Mouse (Mus musculus): ENCODE results near the gene Syce2. TPM values are rescaled to one million over a fixed set of nuclear protein-coding genes. Genes with fewer than 3 reads are reported as not detected.

Gene Syce2
- polyA plus RNA-seq, 1 experiment from 2014 or later = 51.1 TPM

- Histone ChIP-seq H3K9me3 (ENCODE audit: control insufficient read depth, low read length) (no peaks in the 10 kb centered on the region), H3K9ac (ENCODE audit: low read depth, low read length) (no peak overlapping the region; the same call in 1 of the 2 replicates), H3K4me1 (replicated peaks; ENCODE audit: control insufficient read depth, insufficient read depth, low read length) (peaks cover 14% of the 10 kb centered on the region), H3K4me3 (ENCODE audit: low read depth, low read length) (peak overlapping the region; percentile 63; the same call in 1 of the 2 replicates), H3K36me3 (ENCODE audit: control insufficient read depth, insufficient read depth, low read length) (no peaks in the 10 kb centered on the region), H3K27me3 (ENCODE audit: control insufficient read depth, insufficient read depth, low read length) (peaks cover 43% of the 10 kb centered on the region), H3K27ac (ENCODE audit: low read depth, low read length) (no peak overlapping the region), H3K4me2 (replicated peaks; ENCODE audit: low read depth, low read length) (peak overlapping the region; percentile 90)
- ATAC-seq (ENCODE audit: low FRiP score) = peak; percentile 74
- peak; percentile 89 for DNase-seq (ENCODE audit: low spot score)
- 1% methylated on average over 15 of the region's 15 CpGs for WGBS
These were observed 62.9 kb downstream of the Syce2 start for GRCm38 (mm10) chr8:84934860-84935259.

- Histone ChIP-seq H3K9me3 (ENCODE audit: control insufficient read depth, low read length) (no peaks in the 10 kb centered on the region), H3K4me2 (replicated peaks; ENCODE audit: low read depth, low read length) (peak overlapping the region; percentile 90), H3K9ac (ENCODE audit: low read depth, low read length) (no peak overlapping the region; the same call in none of the 2 replicates), H3K4me1 (replicated peaks; ENCODE audit: control insufficient read depth, insufficient read depth, low read length) (peaks cover 14% of the 10 kb centered on the region), H3K4me3 (ENCODE audit: low read depth, low read length) (peak overlapping the region; percentile 63), H3K36me3 (ENCODE audit: control insufficient read depth, insufficient read depth, low read length) (no peaks in the 10 kb centered on the region), H3K27me3 (ENCODE audit: control insufficient read depth, insufficient read depth, low read length) (peaks cover 37% of the 10 kb centered on the region), H3K27ac (ENCODE audit: low read depth, low read length) (0 out of 2 replicates have a peak overlapping the region, but pooled peaks have one; percentile 20)
- WGBS = 4% methylated on average over 14 of the region's 14 CpGs
- ATAC-seq (ENCODE audit: low FRiP score) (peak; percentile 7), DNase-seq (ENCODE audit: low spot score) (peak; percentile 50)
These were observed 63.6 kb downstream of the Syce2 start for GRCm38 (mm10) chr8:84935489-84935888.

DNA sequence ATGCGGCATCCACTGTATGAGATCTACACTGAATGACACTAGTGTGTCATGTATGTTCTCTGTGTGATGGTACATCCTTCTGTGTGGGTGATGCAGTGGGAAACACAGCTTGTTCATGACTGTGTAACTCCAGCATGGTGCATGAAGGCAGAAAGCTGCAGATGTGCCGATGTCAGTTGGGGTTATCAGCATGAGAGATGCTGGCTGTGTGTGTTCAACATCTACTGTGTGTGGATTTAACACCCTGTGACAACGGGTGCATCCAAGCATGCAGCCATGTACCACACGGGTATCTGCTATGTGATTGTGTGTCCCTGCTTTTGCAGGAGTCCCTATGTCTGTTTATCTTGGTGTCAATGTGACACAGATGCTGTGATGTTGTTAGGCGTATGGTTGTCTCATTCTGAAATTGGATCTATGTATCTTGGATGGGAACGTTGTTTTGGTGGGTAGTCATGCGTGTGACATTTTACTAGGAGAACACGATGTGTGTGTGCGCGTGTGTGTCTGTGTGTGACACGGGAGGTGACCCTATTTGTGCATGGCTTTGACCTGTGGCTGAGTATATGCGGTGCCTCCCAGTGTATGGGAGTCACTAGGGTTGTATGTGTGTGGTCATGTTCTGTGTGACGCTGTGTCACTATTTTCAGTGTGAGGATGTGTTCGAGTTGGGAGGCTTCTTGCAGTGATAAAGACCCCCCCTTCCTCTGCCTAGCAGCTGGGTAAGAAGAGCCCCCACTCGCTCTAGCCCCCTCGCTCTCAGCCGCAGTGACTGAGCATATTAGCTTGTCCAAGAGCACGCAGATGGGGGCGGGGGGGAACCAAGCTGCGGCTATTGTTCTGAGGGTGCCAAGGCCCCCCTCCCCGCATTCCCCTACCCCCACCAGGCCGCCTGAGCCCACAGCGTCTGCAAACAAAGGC, 64.4 kb downstream of the Syce2 start:
- ATAC-seq (ENCODE audit: low FRiP score) (peak; percentile 46; the same call in 1 of the 2 replicates), DNase-seq (ENCODE audit: low spot score) (peak; percentile 28)
- peak overlapping the region; percentile 87 for H3K27ac ChIP-seq (ENCODE audit: low read depth, low read length)
- H3K27me3 ChIP-seq (ENCODE audit: control insufficient read depth, insufficient read depth, low read length) = peaks cover 36% of the 10 kb centered on the region
- H3K4me1 ChIP-seq (replicated peaks; ENCODE audit: control insufficient read depth, insufficient read depth, low read length) = peaks cover 14% of the 10 kb centered on the region
- H3K9ac ChIP-seq (ENCODE audit: low read depth, low read length) = peak overlapping the region; percentile 79
- peak overlapping the region; percentile 63 for H3K4me3 ChIP-seq (ENCODE audit: low read depth, low read length)
- no peaks in the 10 kb centered on the region for H3K36me3 ChIP-seq (ENCODE audit: control insufficient read depth, insufficient read depth, low read length)
- H3K9me3 ChIP-seq (ENCODE audit: control insufficient read depth, low read length) = no peaks in the 10 kb centered on the region
- peak overlapping the region; percentile 90 for H3K4me2 ChIP-seq (replicated peaks; ENCODE audit: low read depth, low read length)
- 21% methylated on average over 21 of the region's 23 CpGs for WGBS

DNA sequence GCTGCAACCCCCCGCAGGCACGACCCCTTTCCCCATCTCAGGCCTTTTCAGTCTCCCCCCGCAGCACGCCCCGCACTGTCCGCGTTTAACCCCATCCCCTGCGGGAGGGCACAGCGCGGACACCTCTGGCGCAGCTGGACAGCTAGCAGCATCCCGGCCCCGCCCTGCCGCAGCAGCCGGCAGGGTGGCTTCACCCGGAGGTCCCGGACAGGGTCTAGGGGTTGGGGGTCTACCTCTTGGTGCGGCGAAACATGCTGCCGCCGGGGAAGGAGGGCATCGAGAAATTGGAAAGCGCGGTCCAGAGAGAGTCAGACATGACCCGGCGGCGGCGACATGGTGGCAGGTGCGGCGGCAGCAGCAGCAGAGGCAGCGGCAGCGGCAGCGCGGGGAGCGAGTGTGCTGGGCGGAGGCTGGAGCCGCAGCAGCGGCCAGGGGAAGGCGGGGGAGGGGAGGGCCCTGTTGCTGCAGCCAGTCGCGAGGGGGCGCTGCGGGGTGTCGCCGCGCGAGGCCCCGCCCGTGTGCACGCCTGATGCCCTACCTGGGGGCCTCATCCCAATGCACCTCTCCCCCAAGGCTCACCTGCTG, 65.1 kb downstream of the Syce2 start, which contains the start of gene Mast1:
Mast1 (minus strand) TSS at position 398 of the 585 bp plus-strand sequence.
- H3K4me2 ChIP-seq (replicated peaks; ENCODE audit: low read depth, low read length) = peak within 1 kb of the TSS; percentile 90
- peak; percentile 62 for ATAC-seq (ENCODE audit: low FRiP score)
- no peaks in the 10 kb centered on the region for H3K9me3 ChIP-seq (ENCODE audit: control insufficient read depth, low read length)
- no peaks in the 10 kb centered on the region for H3K36me3 ChIP-seq (ENCODE audit: control insufficient read depth, insufficient read depth, low read length)
- H3K4me3 ChIP-seq (ENCODE audit: low read depth, low read length) = peak within 1 kb of the TSS; percentile 63
- DNase-seq (ENCODE audit: low spot score) = peak; percentile 83
- WGBS = under 1% methylated on average over 50 of the region's 50 CpGs
- H3K9ac ChIP-seq (ENCODE audit: low read depth, low read length) = peak within 1 kb of the TSS; percentile 79
- H3K27ac ChIP-seq (ENCODE audit: low read depth, low read length) = peak within 1 kb of the TSS; percentile 87
- peaks cover 32% of the 10 kb centered on the region for H3K27me3 ChIP-seq (ENCODE audit: control insufficient read depth, insufficient read depth, low read length)
- H3K4me1 ChIP-seq (replicated peaks; ENCODE audit: control insufficient read depth, insufficient read depth, low read length) = peaks cover 14% of the 10 kb centered on the region

Other genes starting within 250 kb of the Syce2 start
- gene Ier2, start 209.3 kb upstream of the Syce2 start, polyA plus RNA-seq (2014; fragmentation: Nextera tagmentation; extraction: Ambion mirVana) = 60.5 and 61.5 TPM in 2 replicates
- gene Trmt1, start 185.8 kb upstream of the Syce2 start, polyA plus RNA-seq (2014; fragmentation: Nextera tagmentation; extraction: Ambion mirVana) = 47.9 and 51.1 TPM in 2 replicates
- 19.7 and 20.5 TPM in 2 replicates for gene Nacc1, start 184.2 kb upstream of the Syce2 start, polyA plus RNA-seq (2014; fragmentation: Nextera tagmentation; extraction: Ambion mirVana)
- 5.3 and 5.4 TPM in 2 replicates for gene Lyl1, start 170.7 kb upstream of the Syce2 start, polyA plus RNA-seq (2014; fragmentation: Nextera tagmentation; extraction: Ambion mirVana)
- gene G430095P16Rik, start 149.1 kb upstream of the Syce2 start, polyA plus RNA-seq (2014; fragmentation: Nextera tagmentation; extraction: Ambion mirVana) = 2.3 and 2.9 TPM in 2 replicates
- gene Nfix, start 71.8 kb upstream of the Syce2 start, polyA plus RNA-seq (2014; fragmentation: Nextera tagmentation; extraction: Ambion mirVana) = 2.4 and 3.0 TPM in 2 replicates
- gene Dand5, start 49.3 kb upstream of the Syce2 start, polyA plus RNA-seq (2014; fragmentation: Nextera tagmentation; extraction: Ambion mirVana) = 6.2 and 7.1 TPM in 2 replicates
- 36.0 and 37.2 TPM in 2 replicates for gene Gadd45gip1, start 40.6 kb upstream of the Syce2 start, polyA plus RNA-seq (2014; fragmentation: Nextera tagmentation; extraction: Ambion mirVana)
- 88.6 and 91.3 TPM in 2 replicates for gene Rad23a, start 31.4 kb upstream of the Syce2 start, polyA plus RNA-seq (2014; fragmentation: Nextera tagmentation; extraction: Ambion mirVana)
- gene Calr, start 25.2 kb upstream of the Syce2 start, polyA plus RNA-seq (2014; fragmentation: Nextera tagmentation; extraction: Ambion mirVana) = 837 and 845 TPM in 2 replicates
- gene Farsa, start 15.1 kb upstream of the Syce2 start, polyA plus RNA-seq (2014; fragmentation: Nextera tagmentation; extraction: Ambion mirVana) = 89.6 and 91.4 TPM in 2 replicates
- gene Gcdh, start 21.8 kb downstream of the Syce2 start, polyA plus RNA-seq (2014; fragmentation: Nextera tagmentation; extraction: Ambion mirVana) = 29.2 and 30.5 TPM in 2 replicates
- gene Klf1, start 29.8 kb downstream of the Syce2 start, polyA plus RNA-seq (2014; fragmentation: Nextera tagmentation; extraction: Ambion mirVana) = 12.0 and 14.8 TPM in 2 replicates
- gene Dnase2a, start 36.4 kb downstream of the Syce2 start, polyA plus RNA-seq (2014; fragmentation: Nextera tagmentation; extraction: Ambion mirVana) = 5.8 and 6.4 TPM in 2 replicates
- gene Mast1, start 65.2 kb downstream of the Syce2 start, polyA plus RNA-seq (2014; fragmentation: Nextera tagmentation; extraction: Ambion mirVana) = 10.2 and 11.4 TPM in 2 replicates
- gene Rtbdn, start 74.9 kb downstream of the Syce2 start, polyA plus RNA-seq (2014; fragmentation: Nextera tagmentation; extraction: Ambion mirVana) = 0.14 TPM in 1 of 2 replicates, not detected in the other
- not detected in 2 replicates for gene Gm49661, start 97.3 kb downstream of the Syce2 start, polyA plus RNA-seq (2014; fragmentation: Nextera tagmentation; extraction: Ambion mirVana)
- 1,367 and 1,409 TPM in 2 replicates for gene Prdx2, start 97.5 kb downstream of the Syce2 start, polyA plus RNA-seq (2014; fragmentation: Nextera tagmentation; extraction: Ambion mirVana)
- 98.5 and 104 TPM in 2 replicates for gene Rnaseh2a, start 97.7 kb downstream of the Syce2 start, polyA plus RNA-seq (2014; fragmentation: Nextera tagmentation; extraction: Ambion mirVana)
- 6.2 and 6.4 TPM in 2 replicates for gene Junb, start 106.6 kb downstream of the Syce2 start, polyA plus RNA-seq (2014; fragmentation: Nextera tagmentation; extraction: Ambion mirVana)
- 9.5 and 10.3 TPM in 2 replicates for gene Hook2, start 118.5 kb downstream of the Syce2 start, polyA plus RNA-seq (2014; fragmentation: Nextera tagmentation; extraction: Ambion mirVana)
- not detected in 2 replicates for gene Best2, start 142.4 kb downstream of the Syce2 start, polyA plus RNA-seq (2014; fragmentation: Nextera tagmentation; extraction: Ambion mirVana)
- 134 TPM in 2 replicates for gene Asna1, start 153.2 kb downstream of the Syce2 start, polyA plus RNA-seq (2014; fragmentation: Nextera tagmentation; extraction: Ambion mirVana)
- gene Trir, start 154.7 kb downstream of the Syce2 start, polyA plus RNA-seq (2014; fragmentation: Nextera tagmentation; extraction: Ambion mirVana) = 180 and 186 TPM in 2 replicates
- 18.8 and 24.6 TPM in 2 replicates for gene Tnpo2, start 164.8 kb downstream of the Syce2 start, polyA plus RNA-seq (2014; fragmentation: Nextera tagmentation; extraction: Ambion mirVana)
- gene Fbxw9, start 187.9 kb downstream of the Syce2 start, polyA plus RNA-seq (2014; fragmentation: Nextera tagmentation; extraction: Ambion mirVana) = 27.2 and 27.4 TPM in 2 replicates
- not detected in 2 replicates for gene Gm5741, start 195.9 kb downstream of the Syce2 start, polyA plus RNA-seq (2014; fragmentation: Nextera tagmentation; extraction: Ambion mirVana)
- 66.4 and 67.8 TPM in 2 replicates for gene Dhps, start 199.6 kb downstream of the Syce2 start, polyA plus RNA-seq (2014; fragmentation: Nextera tagmentation; extraction: Ambion mirVana)
- gene Wdr83os, start 208.6 kb downstream of the Syce2 start, polyA plus RNA-seq (2014; fragmentation: Nextera tagmentation; extraction: Ambion mirVana) = 116 and 123 TPM in 2 replicates
- 52.6 and 55.9 TPM in 2 replicates for gene Wdr83, start 209.2 kb downstream of the Syce2 start, polyA plus RNA-seq (2014; fragmentation: Nextera tagmentation; extraction: Ambion mirVana)
- gene Man2b1, start 211.2 kb downstream of the Syce2 start, polyA plus RNA-seq (2014; fragmentation: Nextera tagmentation; extraction: Ambion mirVana) = 16.7 and 16.9 TPM in 2 replicates